Mouse (Mus musculus): ENCODE measurements around the gene Got1.

Gene Got1

GRCm38 (mm10) chr19:43524187-43525103, at the start of gene Got1:
Gene Got1, minus strand, starts transcription at chr19:43524605.
- DNase-seq: peak; percentile 95

- DNase-seq: peak; percentile 58 to 63
Observed at GRCm38 (mm10) chr19:43570831-43571790, 46.7 kb upstream of the Got1 start.

GRCm38 (mm10) chr19:43569133-43569532, 44.7 kb upstream of the Got1 start:
- no peak for DNase-seq

GRCm38 (mm10) chr19:43568298-43568697, 43.9 kb upstream of the Got1 start:
- no peak for DNase-seq

- DNase-seq: no peak
Observed at GRCm38 (mm10) chr19:43563166-43563565, 38.8 kb upstream of the Got1 start.

GRCm38 (mm10) chr19:43561841-43562240, 37.4 kb upstream of the Got1 start:
- DNase-seq: no peak

- DNase-seq: no peak
Observed at GRCm38 (mm10) chr19:43560244-43560643, 35.8 kb upstream of the Got1 start.

- no peak for DNase-seq
Observed at GRCm38 (mm10) chr19:43551493-43551890, 27.1 kb upstream of the Got1 start.

GRCm38 (mm10) chr19:43550706-43551492, 26.5 kb upstream of the Got1 start:
- DNase-seq: no peak

GRCm38 (mm10) chr19:43548060-43548459, 23.7 kb upstream of the Got1 start:
- no peak for DNase-seq

- no peak for DNase-seq
Observed at GRCm38 (mm10) chr19:43546337-43547117, 22.1 kb upstream of the Got1 start.

GRCm38 (mm10) chr19:43535372-43535771, 11.0 kb upstream of the Got1 start:
- DNase-seq: no peak

- no peak for DNase-seq
Observed at GRCm38 (mm10) chr19:43530921-43531320, 6.5 kb upstream of the Got1 start.

- DNase-seq: peak; percentile 62 to 65
Observed at GRCm38 (mm10) chr19:43530197-43530770, 5.9 kb upstream of the Got1 start.

GRCm38 (mm10) chr19:43528056-43528587, 3.7 kb upstream of the Got1 start:
- DNase-seq: no peak

- no peak for DNase-seq
Observed at GRCm38 (mm10) chr19:43527131-43527530, 2.7 kb upstream of the Got1 start.

GRCm38 (mm10) chr19:43526025-43526424, 1.6 kb upstream of the Got1 start:
- DNase-seq: no peak

GRCm38 (mm10) chr19:43525566-43525965, 1.2 kb upstream of the Got1 start:
- no peak for DNase-seq

GRCm38 (mm10) chr19:43525104-43525482, 688 bp upstream of the Got1 start:
- DNase-seq: peak in 1 of 2 experiments; percentile 72

GRCm38 (mm10) chr19:43523551-43523950, 854 bp downstream of the Got1 start:
- DNase-seq: peak; percentile 33 to 39

GRCm38 (mm10) chr19:43521996-43522395, 2.4 kb downstream of the Got1 start:
- DNase-seq: no peak

Data from cerebellum, postnatal 36 days (tissue).